ENCODE assay signal across 8 mouse cellular contexts in the genomic region with DNA sequence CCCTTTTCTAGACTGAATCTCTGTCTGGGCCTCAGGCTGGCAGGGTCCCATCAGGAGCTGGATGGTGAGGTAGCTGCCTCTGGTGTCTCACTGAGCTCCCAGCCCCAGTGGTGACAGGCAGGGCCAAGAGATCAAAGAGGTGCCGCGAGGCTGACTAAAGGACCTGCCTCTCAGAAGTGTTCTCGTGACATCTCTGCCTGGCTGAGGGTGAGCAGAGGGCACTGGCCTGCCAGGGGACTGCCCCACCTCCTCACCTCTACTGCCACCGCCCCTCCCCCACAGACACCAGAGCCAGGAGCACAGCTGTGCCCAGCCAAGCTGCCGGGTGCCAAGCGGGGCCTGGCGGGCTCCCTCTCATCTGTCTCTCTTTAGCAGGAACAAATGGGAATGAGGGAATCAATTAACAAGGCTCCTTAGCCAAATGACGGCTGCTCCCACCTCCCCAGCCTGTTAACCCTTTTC. TPM values are rescaled to one million over a fixed set of nuclear protein-coding genes. Genes with fewer than 3 reads are reported as not detected.
DNase-seq lines count a peak whose midpoint lies in the region; ATAC-seq lines count a peak whose summit lies in the region.

No protein-coding gene starts in this region.

- H3K4me2 ChIP-seq in embryonic facial prominence, embryonic 15.5 days (replicated peaks), result 0 out of 2 replicates have a peak overlapping the region, but pooled peaks have one; percentile 17
- 0 out of 2 replicates have a peak overlapping the region, but pooled peaks have one; percentile 18 for H3K4me2 ChIP-seq in limb, embryonic 12.5 days
- H3K4me2 ChIP-seq in neural tube, embryonic 12.5 days (replicated peaks), result peak overlapping the region; percentile 36

- no peak overlapping the region for H3K9ac ChIP-seq in embryonic facial prominence, embryonic 15.5 days
- no peak overlapping the region; the same call in 1 of the 2 replicates for H3K9ac ChIP-seq in limb, embryonic 12.5 days (replicated peaks)
- H3K9ac ChIP-seq in neural tube, embryonic 12.5 days, result 0 out of 2 replicates have a peak overlapping the region, but pooled peaks have one; percentile 17

- ATAC-seq in embryonic facial prominence, embryonic 15.5 days (ENCODE audit: insufficient number of reproducible peaks, low FRiP score, low TSS enrichment, low read depth), result peak; percentile 48; the same call in 1 of the 2 replicates
- ATAC-seq in limb, embryonic 12.5 days (ENCODE audit: insufficient number of reproducible peaks, insufficient read depth, low FRiP score, low TSS enrichment, low read depth), result no peak
- ATAC-seq in neural tube, embryonic 12.5 days (ENCODE audit: low FRiP score, low read depth), result peak; percentile 38
- no peak for ATAC-seq in CD4-positive, CD25-positive, alpha-beta regulatory T cell, adult 4 months

- no peaks in the 10 kb centered on the region for H3K9me3 ChIP-seq in embryonic facial prominence, embryonic 15.5 days (replicated peaks)
- no peaks in the 10 kb centered on the region for H3K9me3 ChIP-seq in limb, embryonic 12.5 days
- H3K9me3 ChIP-seq in neural tube, embryonic 12.5 days, result no peaks in the 10 kb centered on the region

- DNase-seq in adrenal gland, adult (ENCODE audit: inconsistent age in 2 of 2, low spot score in 1 of 2), result peak; percentile 64 to 80
- DNase-seq in adrenal gland, postnatal 4 days (ENCODE audit: low spot score in 2 of 2), result no peak
- peak; percentile 79 for DNase-seq in heart, adult 8-10 months (ENCODE audit: low spot score)
- DNase-seq in kidney, adult 9 months, result peak; percentile 46

- H3K4me1 ChIP-seq in embryonic facial prominence, embryonic 15.5 days, result peaks cover 57% of the 10 kb centered on the region
- H3K4me1 ChIP-seq in limb, embryonic 12.5 days (replicated peaks), result peaks cover 39% of the 10 kb centered on the region
- H3K4me1 ChIP-seq in neural tube, embryonic 12.5 days, result peaks cover 63% of the 10 kb centered on the region

- 0 out of 2 replicates have a peak, but pooled peaks cover 7% of the 10 kb centered on the region for H3K27me3 ChIP-seq in embryonic facial prominence, embryonic 15.5 days
- H3K27me3 ChIP-seq in limb, embryonic 12.5 days, result no peaks in the 10 kb centered on the region
- H3K27me3 ChIP-seq in neural tube, embryonic 12.5 days (replicated peaks), result no peaks in the 10 kb centered on the region

- H3K4me3 ChIP-seq in embryonic facial prominence, embryonic 15.5 days (replicated peaks), result no peak overlapping the region
- H3K4me3 ChIP-seq in limb, embryonic 12.5 days (replicated peaks), result no peak overlapping the region
- no peak overlapping the region for H3K4me3 ChIP-seq in neural tube, embryonic 12.5 days

- 9% methylated on average over 8 of the region's 8 CpGs for WGBS in embryonic facial prominence, embryonic 15.5 days
- 3% methylated on average over 8 of the region's 8 CpGs for WGBS in limb, embryonic 12.5 days
- under 1% methylated on average over 8 of the region's 8 CpGs for WGBS in neural tube, embryonic 12.5 days

- H3K27ac ChIP-seq in embryonic facial prominence, embryonic 15.5 days (replicated peaks), result peak overlapping the region; percentile 76
- 0 out of 2 replicates have a peak overlapping the region, but pooled peaks have one; percentile 19 for H3K27ac ChIP-seq in limb, embryonic 12.5 days
- H3K27ac ChIP-seq in neural tube, embryonic 12.5 days, result peak overlapping the region; percentile 66

- no peaks in the 10 kb centered on the region for H3K36me3 ChIP-seq in embryonic facial prominence, embryonic 15.5 days
- H3K36me3 ChIP-seq in limb, embryonic 12.5 days, result no peaks in the 10 kb centered on the region
- H3K36me3 ChIP-seq in neural tube, embryonic 12.5 days, result no peaks in the 10 kb centered on the region

RNA-seq across cellular contexts. Expression of gene Foxo6, which starts 38.3 kb away (rescaled TPM):
- 1 to 10 TPM; 4.4 to 4.5 TPM for total RNA-seq in adrenal gland, postnatal 4 days (2021)
- 0.95 and 1.0 TPM in 2 replicates for polyA plus RNA-seq in embryonic facial prominence, embryonic 15.5 days (2015; fragmentation: Nextera tagmentation; extraction: Ambion mirVana)
- total RNA-seq in heart, adult 8-10 months (2022), result 1 to 10 TPM; 2.3 to 6.3 (median 3.3) TPM
- polyA plus RNA-seq in limb, embryonic 12.5 days (2016; fragmentation: Nextera tagmentation; extraction: Ambion mirVana), result 0.10 TPM in 1 of 2 replicates, not detected in the other
- polyA plus RNA-seq in neural tube, embryonic 12.5 days (2016; fragmentation: Nextera tagmentation; extraction: Ambion mirVana), result 0.86 and 1.2 TPM in 2 replicates
- not detected for polyA plus RNA-seq in CD4-positive, CD25-positive, alpha-beta regulatory T cell, adult 4 months (2017; shearing (Covaris generic))

Comparison
In these comparisons a context has a peak if more than half of its experiments do, and no peak if none do; other contexts are left out.
1. DNase-seq: peak in adrenal gland, adult (2 of 2), heart, adult 8-10 months (single experiment) and kidney, adult 9 months (single experiment); none in adrenal gland, postnatal 4 days (0 of 2).
2. ATAC-seq: peak in embryonic facial prominence, embryonic 15.5 days (single experiment) and neural tube, embryonic 12.5 days (single experiment); none in limb, embryonic 12.5 days (single experiment) and CD4-positive, CD25-positive, alpha-beta regulatory T cell, adult 4 months (single experiment).
3. H3K27ac ChIP-seq: peak in every context shown above with its lines; median percentile 76 in embryonic facial prominence, embryonic 15.5 days; 66 in neural tube, embryonic 12.5 days; 19 in limb, embryonic 12.5 days.
4. Peak in every context shown above with its lines, with median percentiles within 50 percentile points of each other: H3K4me2 ChIP-seq.